Mouse (Mus musculus): ENCODE measurements at regions not wholly inside any gene's neighbourhood (a gene's known extent, or its start where the extent isn't known, plus 50 kb on each side); places are given as distances from the start of the nearest gene placed in this dataset.

DNA sequence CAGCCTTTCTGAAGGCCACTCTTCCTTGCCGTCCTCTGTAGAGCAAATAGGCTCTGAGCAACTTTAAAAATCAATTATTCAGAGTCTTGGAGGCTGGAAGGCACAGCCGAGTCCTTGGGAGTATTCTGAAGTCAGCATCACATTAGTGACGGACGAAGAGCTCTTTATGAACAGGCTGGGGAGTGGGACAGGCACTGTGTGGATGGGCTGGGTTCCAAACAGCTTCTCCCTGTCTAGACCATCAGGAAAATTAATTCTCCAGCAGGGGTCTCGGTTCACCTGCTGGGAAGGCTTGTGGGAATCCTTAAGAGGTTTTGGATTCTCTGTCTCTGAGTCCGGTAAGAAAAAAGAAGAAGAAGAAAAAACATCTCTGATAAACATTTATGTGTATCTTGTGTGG, 110.9 kb downstream of the Gm9817 start:
- H3K27ac ChIP-seq: peak overlapping the region; percentile 52; the same call in 1 of the 2 replicates
- H3K9me3 ChIP-seq: no peaks in the 10 kb centered on the region
- H3K4me3 ChIP-seq: no peak overlapping the region
- WGBS: 32% methylated on average over 6 of the region's 6 CpGs
- no peak for ATAC-seq (ENCODE audit: low FRiP score, low read depth)
- H3K36me3 ChIP-seq: no peaks in the 10 kb centered on the region
- H3K4me2 ChIP-seq (replicated peaks): no peak overlapping the region
- peaks cover 40% of the 10 kb centered on the region for H3K4me1 ChIP-seq
- no peak overlapping the region for H3K9ac ChIP-seq
- no peaks in the 10 kb centered on the region for H3K27me3 ChIP-seq

DNA sequence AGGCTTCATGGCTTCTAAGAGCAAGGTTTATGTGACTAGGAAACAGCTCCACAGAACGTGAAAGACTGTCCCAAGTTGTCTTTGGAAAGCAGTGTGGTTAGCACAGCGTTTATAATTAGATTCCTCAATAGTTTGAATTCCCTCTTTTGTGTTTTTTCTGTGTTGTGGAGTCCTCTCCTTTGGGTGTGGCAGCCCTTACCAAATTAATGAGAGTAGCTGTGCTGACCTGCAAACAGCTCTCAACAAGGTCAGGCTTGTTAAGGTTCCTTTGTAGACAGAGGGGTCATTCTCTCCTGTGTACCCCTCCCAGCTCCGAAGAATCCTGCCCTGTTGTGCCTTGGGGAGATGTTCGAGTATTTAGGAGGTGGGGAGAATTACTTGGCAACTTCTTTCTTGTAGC, 111.7 kb downstream of the Gm9817 start:
- Histone ChIP-seq H3K4me2 (replicated peaks) (no peak overlapping the region), H3K4me1 (peaks cover 40% of the 10 kb centered on the region), H3K27me3 (no peaks in the 10 kb centered on the region), H3K9me3 (no peaks in the 10 kb centered on the region), H3K27ac (no peak overlapping the region), H3K4me3 (no peak overlapping the region), H3K36me3 (no peaks in the 10 kb centered on the region), H3K9ac (no peak overlapping the region)
- WGBS: 62% methylated on average over 4 of the region's 4 CpGs
- ATAC-seq (ENCODE audit: low FRiP score, low read depth): no peak

DNA sequence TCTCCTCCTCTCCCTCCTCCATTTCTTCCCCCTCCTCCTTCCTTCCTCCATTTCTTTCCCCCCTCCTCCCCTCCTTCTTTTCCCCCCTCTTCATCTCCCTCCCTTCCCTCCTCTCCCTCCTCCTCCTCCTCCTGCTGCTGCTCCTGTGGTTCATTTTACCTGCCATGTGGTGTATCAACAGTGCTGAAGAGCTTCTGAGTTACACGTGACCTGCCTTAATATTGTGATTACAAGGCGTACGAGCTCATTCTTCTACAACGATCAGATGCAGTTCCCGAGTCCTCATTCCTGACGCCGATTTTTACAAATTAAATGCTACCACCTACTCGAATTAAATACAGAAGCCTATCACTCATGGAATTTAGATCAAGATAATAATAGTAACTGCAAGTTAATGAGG, 113.6 kb downstream of the Gm9817 start:
- no peak overlapping the region for H3K27ac ChIP-seq
- ATAC-seq (ENCODE audit: low FRiP score, low read depth): no peak
- H3K27me3 ChIP-seq: no peaks in the 10 kb centered on the region
- WGBS: 29% methylated on average over 8 of the region's 8 CpGs
- H3K4me2 ChIP-seq (replicated peaks): peak overlapping the region; percentile 40
- no peak overlapping the region for H3K4me3 ChIP-seq
- H3K4me1 ChIP-seq: peaks cover 31% of the 10 kb centered on the region
- no peak overlapping the region for H3K9ac ChIP-seq
- no peaks in the 10 kb centered on the region for H3K36me3 ChIP-seq
- no peaks in the 10 kb centered on the region for H3K9me3 ChIP-seq

DNA sequence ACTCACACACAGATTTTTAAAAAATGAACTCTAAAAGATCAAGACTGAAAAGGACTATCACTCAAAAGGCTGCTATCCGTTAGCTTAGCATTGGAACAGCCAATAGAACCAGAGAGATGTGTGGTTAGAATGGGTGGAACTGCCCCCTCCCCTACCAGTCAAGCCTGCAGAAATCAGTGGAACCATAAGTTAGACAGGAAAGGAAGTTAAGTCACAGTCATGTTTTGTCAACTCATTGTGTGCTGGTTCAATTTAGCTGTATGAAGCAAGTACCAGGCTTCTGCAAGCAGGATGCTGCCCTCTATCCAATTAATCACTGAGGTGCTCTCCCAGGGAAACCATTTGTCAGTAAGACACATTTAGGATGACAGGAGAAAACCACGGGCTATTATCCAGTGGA, 117.1 kb downstream of the Gm9817 start:
- no peak for ATAC-seq (ENCODE audit: low FRiP score, low read depth)

DNA sequence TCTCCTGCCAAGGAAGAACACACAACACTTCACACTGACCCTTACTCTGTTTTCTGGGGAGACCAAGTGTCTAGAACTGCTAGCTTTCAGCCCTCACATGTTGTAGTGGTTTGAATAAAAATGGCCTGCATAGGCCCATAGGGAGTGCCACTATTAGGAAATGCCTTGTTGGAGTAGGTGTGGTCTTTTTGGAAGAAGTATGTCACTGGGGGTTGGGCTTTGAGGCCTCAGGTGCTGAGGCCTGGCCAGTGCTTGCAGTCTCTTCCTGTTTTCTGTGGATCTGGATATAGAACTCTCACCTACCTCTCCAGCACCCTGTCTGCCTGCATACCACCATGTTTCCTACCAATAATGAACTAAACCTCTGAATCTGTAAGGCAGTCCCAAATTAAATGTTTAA, 117.9 kb downstream of the Gm9817 start:
- H3K4me2 ChIP-seq (replicated peaks): no peak overlapping the region
- H3K27ac ChIP-seq: no peak overlapping the region
- H3K9me3 ChIP-seq: no peaks in the 10 kb centered on the region
- no peak for ATAC-seq (ENCODE audit: low FRiP score, low read depth)
- no peaks in the 10 kb centered on the region for H3K36me3 ChIP-seq
- H3K4me3 ChIP-seq: no peak overlapping the region
- H3K27me3 ChIP-seq: no peaks in the 10 kb centered on the region
- H3K9ac ChIP-seq: no peak overlapping the region
- peaks cover 5% of the 10 kb centered on the region; the same call in 1 of the 2 replicates for H3K4me1 ChIP-seq

More for the DNA sequence above, 117.1 kb downstream of the Gm9817 start:
- Histone ChIP-seq H3K4me3 (no peak overlapping the region), H3K4me2 (replicated peaks) (no peak overlapping the region), H3K27ac (no peak overlapping the region), H3K36me3 (no peaks in the 10 kb centered on the region), H3K9me3 (no peaks in the 10 kb centered on the region), H3K27me3 (no peaks in the 10 kb centered on the region), H3K4me1 (peaks cover 6% of the 10 kb centered on the region), H3K9ac (no peak overlapping the region)
- 71% methylated on average over 2 of the region's 2 CpGs for WGBS

DNA sequence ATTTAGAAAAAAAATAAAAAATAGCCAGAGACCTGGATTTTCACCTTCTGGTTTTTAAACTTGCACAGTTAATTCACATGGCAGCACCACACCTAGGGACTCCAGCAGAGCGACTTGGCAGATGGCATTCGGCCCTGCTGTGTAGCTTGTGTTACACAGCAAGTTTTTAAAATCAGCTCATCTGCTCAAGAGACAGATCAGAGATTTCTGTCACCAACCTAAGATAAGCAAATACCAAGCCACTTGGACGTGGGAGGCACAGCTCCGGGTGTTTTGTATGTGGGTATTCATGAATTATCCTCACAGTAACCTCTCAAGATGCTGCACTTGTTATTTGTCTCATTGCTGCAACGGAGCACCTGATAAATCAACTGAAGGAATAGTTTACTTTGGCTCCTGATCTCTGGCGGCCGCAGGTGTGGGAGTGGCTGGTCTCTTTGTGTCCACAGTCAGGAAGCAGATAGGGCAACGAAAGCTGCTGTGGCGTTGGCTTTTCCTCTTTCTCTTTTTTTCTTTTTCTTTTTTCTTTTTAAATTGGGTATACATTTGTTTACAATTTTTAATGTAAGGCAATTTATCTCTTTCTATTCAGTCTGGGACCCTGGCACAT, 122.1 kb downstream of the Gm9817 start:
- WGBS: 81% methylated on average over 9 of the region's 9 CpGs

DNA sequence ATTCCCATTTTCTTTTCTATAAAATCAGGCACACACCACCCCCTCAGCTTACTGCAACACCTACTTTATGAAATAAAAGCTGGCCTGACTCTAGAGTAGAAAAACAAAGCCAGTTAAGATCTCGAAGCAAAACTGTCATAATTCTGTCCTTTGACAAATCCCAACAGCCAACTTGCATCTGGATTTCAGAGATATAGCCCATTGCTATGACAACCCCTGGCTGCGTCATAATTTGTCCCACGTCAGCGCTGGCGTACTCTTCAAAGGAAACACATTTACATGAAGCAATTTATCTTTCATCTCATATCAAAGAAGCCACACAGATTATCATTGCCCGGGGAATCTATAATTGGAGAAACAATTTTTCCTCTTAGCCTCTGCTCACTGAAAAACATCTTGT, 126.4 kb downstream of the Gm9817 start:
- Histone ChIP-seq H3K27me3 (no peaks in the 10 kb centered on the region), H3K9me3 (no peaks in the 10 kb centered on the region), H3K36me3 (no peaks in the 10 kb centered on the region), H3K27ac (no peak overlapping the region), H3K4me2 (replicated peaks) (no peak overlapping the region), H3K9ac (no peak overlapping the region), H3K4me1 (no peaks in the 10 kb centered on the region), H3K4me3 (no peak overlapping the region)
- 69% methylated on average over 6 of the region's 6 CpGs for WGBS
- no peak for ATAC-seq (ENCODE audit: low FRiP score, low read depth)

More for the DNA sequence above, 122.1 kb downstream of the Gm9817 start:
- no peak for ATAC-seq (ENCODE audit: low FRiP score, low read depth)
- Histone ChIP-seq H3K9me3 (no peaks in the 10 kb centered on the region), H3K27ac (no peak overlapping the region), H3K9ac (no peak overlapping the region), H3K4me1 (no peaks in the 10 kb centered on the region), H3K36me3 (no peaks in the 10 kb centered on the region), H3K4me3 (no peak overlapping the region), H3K27me3 (no peaks in the 10 kb centered on the region), H3K4me2 (replicated peaks) (no peak overlapping the region)

DNA sequence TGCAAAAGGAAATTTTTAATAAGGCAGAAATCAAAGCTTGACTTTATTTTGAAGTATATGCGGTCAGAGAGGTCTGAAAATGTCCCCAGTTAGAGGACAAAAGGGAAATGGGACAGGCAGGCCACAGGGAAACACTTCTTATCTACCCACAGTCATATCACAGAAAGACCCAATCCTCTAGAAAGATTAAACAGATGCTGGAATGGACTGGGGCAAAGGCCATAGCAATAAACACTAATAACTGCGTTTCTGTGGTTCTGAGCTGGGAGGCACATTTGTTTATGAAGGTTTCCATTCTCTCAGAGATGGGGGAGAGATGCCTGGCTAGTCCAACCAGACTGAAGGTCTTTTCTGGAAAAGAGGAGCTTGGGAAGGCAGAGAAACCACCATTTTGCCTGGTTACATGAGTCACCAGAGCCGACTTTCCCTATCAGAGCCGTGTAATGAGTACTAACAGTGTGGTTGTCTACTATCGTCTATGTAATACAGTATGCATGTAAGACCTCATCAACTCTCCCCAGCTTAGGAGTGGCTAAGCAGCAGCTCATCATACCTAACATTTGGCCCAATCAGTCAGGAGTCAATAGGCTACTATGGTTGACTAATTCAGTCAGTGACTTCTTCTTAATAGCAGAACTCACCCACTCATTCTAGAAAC, 130.2 kb downstream of the Gm9817 start:
- Histone ChIP-seq H3K9ac (no peak overlapping the region), H3K4me1 (peaks cover 15% of the 10 kb centered on the region), H3K4me2 (replicated peaks) (no peak overlapping the region), H3K27ac (no peak overlapping the region), H3K36me3 (no peaks in the 10 kb centered on the region), H3K9me3 (no peaks in the 10 kb centered on the region), H3K27me3 (no peaks in the 10 kb centered on the region), H3K4me3 (no peak overlapping the region)
- no peak for ATAC-seq (ENCODE audit: low FRiP score, low read depth)
- WGBS: 72% methylated on average over 5 of the region's 5 CpGs

DNA sequence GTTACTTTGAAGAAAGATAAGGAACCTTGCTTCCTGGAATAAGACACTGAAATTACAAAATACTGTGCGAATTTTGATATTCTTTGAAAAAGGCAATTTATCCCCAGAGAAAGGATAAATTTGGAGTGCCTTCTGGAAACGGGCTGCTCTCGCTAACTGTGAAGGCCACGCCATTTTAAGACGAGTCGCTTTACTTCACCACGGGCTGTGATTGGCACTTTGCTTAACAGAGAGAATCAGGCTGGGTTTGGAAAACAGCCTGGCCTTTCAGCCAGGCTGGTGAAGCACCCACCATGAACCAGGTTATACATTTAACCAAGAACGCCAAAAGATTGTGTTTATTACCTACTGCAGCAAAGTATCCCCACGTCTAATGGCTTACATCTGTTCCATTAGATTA, 132.7 kb downstream of the Gm9817 start:
- H3K4me1 ChIP-seq: peaks cover 18% of the 10 kb centered on the region
- WGBS: 62% methylated on average over 9 of the region's 9 CpGs
- no peaks in the 10 kb centered on the region for H3K9me3 ChIP-seq
- no peak overlapping the region for H3K9ac ChIP-seq
- H3K4me3 ChIP-seq: no peak overlapping the region
- no peak overlapping the region for H3K4me2 ChIP-seq (replicated peaks)
- H3K27me3 ChIP-seq: no peaks in the 10 kb centered on the region
- ATAC-seq (ENCODE audit: low FRiP score, low read depth): no peak
- no peak overlapping the region for H3K27ac ChIP-seq
- H3K36me3 ChIP-seq: no peaks in the 10 kb centered on the region

DNA sequence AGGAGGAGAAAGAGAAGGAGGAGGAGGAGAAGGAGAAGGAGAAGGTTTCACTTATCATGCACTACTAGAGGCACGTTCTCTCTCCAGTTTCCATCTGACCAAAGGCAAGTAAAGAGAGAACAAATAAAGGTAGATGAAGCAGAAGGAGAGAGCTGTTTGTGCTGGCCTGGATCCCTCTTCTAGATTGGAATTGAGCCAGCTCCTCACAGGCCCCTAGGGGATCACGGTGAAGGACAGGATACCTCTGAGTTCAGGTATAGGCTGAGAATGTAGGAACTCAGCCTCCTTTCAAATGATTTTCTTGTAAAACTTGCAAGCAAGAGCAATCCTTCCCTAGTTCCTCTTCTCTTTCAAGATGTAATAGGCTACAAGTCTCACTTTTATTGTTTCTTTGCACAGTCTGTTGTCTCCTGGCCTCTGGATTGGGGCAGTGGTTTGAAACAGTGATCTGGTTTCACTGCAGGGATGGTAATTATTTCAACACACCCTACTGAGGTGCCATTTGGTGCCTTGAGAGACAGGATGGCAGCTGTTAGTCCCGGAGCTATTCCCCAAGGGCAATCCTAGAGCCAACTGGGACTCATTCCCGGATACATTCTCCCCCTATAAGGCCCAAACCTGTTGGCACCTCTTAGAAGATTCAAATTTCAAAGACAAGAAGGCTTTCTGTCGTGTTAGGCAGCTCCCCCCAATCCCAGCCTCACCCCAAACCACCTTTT, 134.8 kb downstream of the Gm9817 start:
- Histone ChIP-seq H3K27ac (no peak overlapping the region), H3K9me3 (no peaks in the 10 kb centered on the region), H3K36me3 (no peaks in the 10 kb centered on the region), H3K4me1 (peaks cover 18% of the 10 kb centered on the region), H3K4me2 (replicated peaks) (no peak overlapping the region), H3K27me3 (no peaks in the 10 kb centered on the region), H3K4me3 (no peak overlapping the region), H3K9ac (no peak overlapping the region)
- no peak for ATAC-seq (ENCODE audit: low FRiP score, low read depth)
- WGBS: 14% methylated on average over 5 of the region's 5 CpGs

DNA sequence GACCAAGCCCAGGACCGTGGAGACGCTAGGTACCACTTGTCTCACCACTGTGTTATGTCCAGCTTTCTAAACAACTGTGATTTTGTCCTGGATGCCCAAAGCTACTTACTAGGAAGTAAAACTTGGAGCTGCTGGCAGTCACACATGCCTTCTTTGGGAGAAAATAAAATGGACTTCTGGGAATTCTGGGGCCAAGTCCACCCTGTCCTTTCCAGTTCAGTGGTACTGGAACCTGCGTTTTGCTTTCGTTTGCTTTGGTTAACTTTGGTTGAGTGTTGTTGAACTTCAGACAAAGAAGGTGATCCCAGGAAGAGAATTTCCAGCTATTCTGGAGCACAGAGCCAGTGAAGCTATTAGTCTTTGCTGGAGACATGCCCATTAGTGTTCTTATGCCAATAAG, 139.8 kb downstream of the Gm9817 start:
- H3K4me3 ChIP-seq: no peak overlapping the region
- H3K9me3 ChIP-seq: no peaks in the 10 kb centered on the region
- H3K36me3 ChIP-seq: no peaks in the 10 kb centered on the region
- no peaks in the 10 kb centered on the region for H3K27me3 ChIP-seq
- ATAC-seq (ENCODE audit: low FRiP score, low read depth): no peak
- H3K4me2 ChIP-seq (replicated peaks): no peak overlapping the region
- H3K27ac ChIP-seq: no peak overlapping the region
- 91% methylated on average over 4 of the region's 4 CpGs for WGBS
- H3K9ac ChIP-seq: no peak overlapping the region
- H3K4me1 ChIP-seq: peaks cover 7% of the 10 kb centered on the region

DNA sequence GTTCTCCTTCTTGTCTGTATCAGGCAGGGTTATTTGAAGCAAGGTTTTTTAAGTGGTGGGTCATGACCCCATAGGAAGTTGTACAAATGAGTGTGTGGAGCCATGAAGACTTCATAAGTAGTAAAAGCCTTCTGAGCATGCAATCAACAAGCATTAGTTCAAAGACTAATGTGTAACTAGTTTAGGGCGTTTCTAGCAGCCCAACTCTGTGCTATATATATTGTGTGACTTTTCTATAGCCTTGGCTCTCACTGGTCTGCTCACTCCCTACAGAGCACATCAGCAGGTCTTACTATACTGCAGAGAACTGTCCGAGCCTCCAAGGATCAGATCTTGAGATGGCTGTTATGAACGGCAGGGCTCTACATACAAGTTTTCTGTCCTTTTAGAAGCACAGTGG, 141.2 kb downstream of the Gm9817 start:
- no peak overlapping the region for H3K9ac ChIP-seq
- no peak overlapping the region for H3K27ac ChIP-seq
- no peak overlapping the region for H3K4me3 ChIP-seq
- no peaks in the 10 kb centered on the region for H3K4me1 ChIP-seq
- H3K4me2 ChIP-seq (replicated peaks): no peak overlapping the region
- H3K36me3 ChIP-seq: no peaks in the 10 kb centered on the region
- ATAC-seq (ENCODE audit: low FRiP score, low read depth): no peak
- whole genome bisulfite sequencing: 40% methylated on average over 3 of the region's 3 CpGs
- H3K27me3 ChIP-seq: no peaks in the 10 kb centered on the region
- no peaks in the 10 kb centered on the region for H3K9me3 ChIP-seq
